Mouse (Mus musculus) intestine, embryonic 16.5 days (tissue): Measurements from ENCODE around the gene Zmym4. TPM values are rescaled to one million over a fixed set of nuclear protein-coding genes. Genes with fewer than 3 reads are reported as not detected.
A peak's percentile ranks its signal among the peaks of the same experiment; 100 is the strongest.

Experiments
- ATAC-seq: fragments of 200-750 bp; cut with Nextera tagmentation; 2 replicates; pipeline ENCODE4 v1.8.0; 2017; ENCODE audit warnings: moderate TSS enrichment, moderate library complexity
- H3K27ac ChIP-seq: fragments of 300-500 bp; sonication (generic); 2 replicates; pipeline ENCODE4 v1.5.1; 2014; ENCODE audit warnings: mild to moderate bottlenecking, low read length
- H3K27me3 ChIP-seq: fragments of 300-500 bp; sonication (generic); replicated peaks from 2 replicates; pipeline ENCODE4 v1.6.1; 2014; ENCODE audit warnings: low read length, control low read depth, mixed read lengths; ENCODE audit not compliant: control insufficient read depth, insufficient read depth
- H3K36me3 ChIP-seq: fragments of 300-500 bp; sonication (generic); 2 replicates; pipeline ENCODE4 v1.6.1; 2014; ENCODE audit warnings: low read length, control low read depth; ENCODE audit not compliant: control insufficient read depth, insufficient read depth
- H3K4me1 ChIP-seq: fragments of 300-500 bp; sonication (generic); 2 replicates; pipeline ENCODE4 v1.6.1; 2014; ENCODE audit warnings: low read length, control low read depth, mixed read lengths; ENCODE audit not compliant: control insufficient read depth, insufficient read depth
- H3K4me2 ChIP-seq: fragments of 300-500 bp; sonication (generic); 2 replicates; pipeline ENCODE4 v1.6.1; 2014; ENCODE audit warnings: low read depth, low read length, control low read depth
- H3K4me3 ChIP-seq: fragments of 300-500 bp; sonication (generic); 2 replicates; pipeline ENCODE4 v1.5.1; 2014; ENCODE audit warnings: mild to moderate bottlenecking, low read length
- H3K9ac ChIP-seq: fragments of 300-500 bp; sonication (generic); 2 replicates; pipeline ENCODE4 v1.6.1; 2014; ENCODE audit warnings: low read depth, low read length
- H3K9me3 ChIP-seq: fragments of 300-500 bp; sonication (generic); 2 replicates; pipeline ENCODE4 v1.6.1; 2016; ENCODE audit warnings: low read length, control low read depth; ENCODE audit not compliant: control insufficient read depth
- WGBS: fragments of 180-500 bp; shearing (Covaris S2); extraction: QIAGEN DNeasy Blood & Tissue Kit; methylation state at CpG from one replicate; pipeline ENCODE4 v1.1.7; 2014; 5-methylcytosine and 5-hydroxymethylcytosine counted together
- polyA plus RNA-seq: library from polyadenylated mRNA; unstranded; fragments of >200 nt; fragmentation: Nextera tagmentation; extraction: Ambion mirVana; gene quantifications from 2 replicates; pipeline ENCODE4 v1.2.1, GENCODE M21; 2015

Zmym4 gene
- polyA plus RNA-seq, 1 experiment from 2014 or later = 10.1 TPM

- Histone ChIP-seq H3K4me1 (no peaks in the 10 kb centered on the region), H3K27me3 (no peaks in the 10 kb centered on the region), H3K36me3 (no peaks in the 10 kb centered on the region; the same call in none of the 2 replicates), H3K4me2 (no peak overlapping the region), H3K27ac (no peak overlapping the region), H3K4me3 (no peak overlapping the region), H3K9me3 (no peaks in the 10 kb centered on the region), H3K9ac (no peak overlapping the region)
- ATAC-seq = no peak
- WGBS = 74% methylated on average over 4 of the region's 4 CpGs
Measured at GRCm38 (mm10) chr4:126845664-126846063, 122.3 kb downstream of the Zmym4 start.

GRCm38 (mm10) chr4:126842911-126843310, 125.0 kb downstream of the Zmym4 start:
- H3K27ac ChIP-seq = no peak overlapping the region
- no peaks in the 10 kb centered on the region; the same call in 1 of the 2 replicates for H3K36me3 ChIP-seq

GRCm38 (mm10) chr4:126840996-126841560, 126.9 kb downstream of the Zmym4 start:
- Histone ChIP-seq H3K9ac (no peak overlapping the region), H3K4me3 (no peak overlapping the region), H3K4me1 (peaks cover 4% of the 10 kb centered on the region; the same call in 1 of the 2 replicates), H3K36me3 (0 out of 2 replicates have a peak, but pooled peaks cover 4% of the 10 kb centered on the region), H3K27ac (no peak overlapping the region), H3K4me2 (no peak overlapping the region), H3K27me3 (no peaks in the 10 kb centered on the region), H3K9me3 (no peaks in the 10 kb centered on the region)
- ATAC-seq = no peak
- WGBS = 93% methylated on average over 15 of the region's 15 CpGs

More at GRCm38 (mm10) chr4:126842911-126843310, 125.0 kb downstream of the Zmym4 start:
- H3K4me2 ChIP-seq = no peak overlapping the region
- H3K9ac ChIP-seq = no peak overlapping the region
- peaks cover 4% of the 10 kb centered on the region; the same call in 1 of the 2 replicates for H3K4me1 ChIP-seq
- no peak overlapping the region for H3K4me3 ChIP-seq
- ATAC-seq = no peak
- no peaks in the 10 kb centered on the region for H3K9me3 ChIP-seq
- H3K27me3 ChIP-seq = no peaks in the 10 kb centered on the region
- WGBS = 61% methylated on average over 3 of the region's 3 CpGs

GRCm38 (mm10) chr4:126839873-126840272, 128.1 kb downstream of the Zmym4 start:
- no peak overlapping the region for H3K4me2 ChIP-seq
- no peaks in the 10 kb centered on the region for H3K9me3 ChIP-seq
- H3K27ac ChIP-seq = no peak overlapping the region
- no peaks in the 10 kb centered on the region for H3K27me3 ChIP-seq
- H3K36me3 ChIP-seq = 0 out of 2 replicates have a peak, but pooled peaks cover 4% of the 10 kb centered on the region
- peak; percentile 70; the same call in 1 of the 2 replicates for ATAC-seq
- H3K4me3 ChIP-seq = no peak overlapping the region
- 16% methylated on average over 7 of the region's 7 CpGs for WGBS
- no peak overlapping the region for H3K9ac ChIP-seq
- H3K4me1 ChIP-seq = peaks cover 4% of the 10 kb centered on the region; the same call in 1 of the 2 replicates

- peaks cover 4% of the 10 kb centered on the region; the same call in 1 of the 2 replicates for H3K4me1 ChIP-seq
Measured at GRCm38 (mm10) chr4:126838799-126839198, 129.1 kb downstream of the Zmym4 start.

GRCm38 (mm10) chr4:126831122-126831521, 136.8 kb downstream of the Zmym4 start:
- no peak overlapping the region for H3K9ac ChIP-seq
- 99% methylated on average over 5 of the region's 5 CpGs for WGBS
- no peak overlapping the region for H3K4me2 ChIP-seq
- no peaks in the 10 kb centered on the region; the same call in 1 of the 2 replicates for H3K36me3 ChIP-seq
- H3K27ac ChIP-seq = no peak overlapping the region
- H3K27me3 ChIP-seq = no peaks in the 10 kb centered on the region
- ATAC-seq = no peak
- H3K9me3 ChIP-seq = no peaks in the 10 kb centered on the region
- no peak overlapping the region for H3K4me3 ChIP-seq
- no peaks in the 10 kb centered on the region for H3K4me1 ChIP-seq

More at GRCm38 (mm10) chr4:126838799-126839198, 129.1 kb downstream of the Zmym4 start:
- no peak for ATAC-seq
- 73% methylated on average over 7 of the region's 7 CpGs for WGBS
- Histone ChIP-seq H3K27me3 (no peaks in the 10 kb centered on the region), H3K36me3 (0 out of 2 replicates have a peak, but pooled peaks cover 4% of the 10 kb centered on the region), H3K27ac (no peak overlapping the region), H3K9ac (no peak overlapping the region), H3K9me3 (no peaks in the 10 kb centered on the region), H3K4me2 (no peak overlapping the region), H3K4me3 (no peak overlapping the region)

- H3K9me3 ChIP-seq = no peaks in the 10 kb centered on the region
- no peak for ATAC-seq
- no peaks in the 10 kb centered on the region for H3K27me3 ChIP-seq
- H3K4me2 ChIP-seq = no peak overlapping the region
- H3K9ac ChIP-seq = no peak overlapping the region
- H3K36me3 ChIP-seq = no peaks in the 10 kb centered on the region; the same call in 1 of the 2 replicates
- WGBS = 88% methylated on average over 5 of the region's 5 CpGs
- peaks cover 3% of the 10 kb centered on the region; the same call in 1 of the 2 replicates for H3K4me1 ChIP-seq
- no peak overlapping the region for H3K4me3 ChIP-seq
- no peak overlapping the region for H3K27ac ChIP-seq
Measured at GRCm38 (mm10) chr4:126823917-126824316, 144.0 kb downstream of the Zmym4 start.

- no peaks in the 10 kb centered on the region for H3K27me3 ChIP-seq
- 74% methylated on average over 9 of the region's 9 CpGs for WGBS
Measured at GRCm38 (mm10) chr4:126822891-126823882, 144.7 kb downstream of the Zmym4 start.

GRCm38 (mm10) chr4:126814854-126815253, 153.1 kb downstream of the Zmym4 start:
- Histone ChIP-seq H3K27ac (no peak overlapping the region), H3K4me2 (no peak overlapping the region), H3K36me3 (peaks cover 18% of the 10 kb centered on the region; the same call in 1 of the 2 replicates), H3K27me3 (no peaks in the 10 kb centered on the region), H3K4me1 (0 out of 2 replicates have a peak, but pooled peaks cover 3% of the 10 kb centered on the region), H3K4me3 (no peak overlapping the region), H3K9ac (no peak overlapping the region), H3K9me3 (no peaks in the 10 kb centered on the region)
- 66% methylated on average over 5 of the region's 5 CpGs for WGBS
- ATAC-seq = no peak

More at GRCm38 (mm10) chr4:126822891-126823882, 144.7 kb downstream of the Zmym4 start:
- H3K9me3 ChIP-seq = no peaks in the 10 kb centered on the region
- H3K27ac ChIP-seq = no peak overlapping the region
- H3K9ac ChIP-seq = no peak overlapping the region
- H3K4me1 ChIP-seq = peaks cover 3% of the 10 kb centered on the region; the same call in 1 of the 2 replicates
- ATAC-seq = no peak
- H3K4me2 ChIP-seq = no peak overlapping the region
- H3K36me3 ChIP-seq = no peaks in the 10 kb centered on the region; the same call in 1 of the 2 replicates
- H3K4me3 ChIP-seq = no peak overlapping the region
